Mouse (Mus musculus): ENCODE data around the gene Xrcc4.

Gene Xrcc4

GRCm38 (mm10) chr13:89929477-89929876 is 159.9 kb downstream of the Xrcc4 start:
- peak; percentile 42 for DNase-seq

- no peak for DNase-seq
These were observed 170.5 kb downstream of the Xrcc4 start for GRCm38 (mm10) chr13:89918814-89919481.

- no peak for DNase-seq
These were observed 175.1 kb downstream of the Xrcc4 start for GRCm38 (mm10) chr13:89914332-89914731.

- DNase-seq = no peak
These were observed 175.5 kb downstream of the Xrcc4 start for GRCm38 (mm10) chr13:89913891-89914290.

- no peak for DNase-seq
These were observed 183.3 kb downstream of the Xrcc4 start for GRCm38 (mm10) chr13:89906120-89906519.

- DNase-seq = no peak
These were observed 190.3 kb downstream of the Xrcc4 start for GRCm38 (mm10) chr13:89899066-89899465.

GRCm38 (mm10) chr13:89892140-89892539 is 197.3 kb downstream of the Xrcc4 start:
- DNase-seq = no peak

GRCm38 (mm10) chr13:89890159-89890558 is 199.2 kb downstream of the Xrcc4 start:
- DNase-seq = no peak

- DNase-seq = no peak
These were observed 200.3 kb downstream of the Xrcc4 start for GRCm38 (mm10) chr13:89889074-89889473.

GRCm38 (mm10) chr13:89883523-89883922 is 205.9 kb downstream of the Xrcc4 start:
- DNase-seq = no peak

GRCm38 (mm10) chr13:89881281-89881680 is 208.1 kb downstream of the Xrcc4 start:
- no peak for DNase-seq

GRCm38 (mm10) chr13:89878832-89879468 is 210.5 kb downstream of the Xrcc4 start:
- no peak for DNase-seq

- DNase-seq = no peak
These were observed 213.9 kb downstream of the Xrcc4 start for GRCm38 (mm10) chr13:89875499-89875898.

- DNase-seq = no peak
These were observed 216.7 kb downstream of the Xrcc4 start for GRCm38 (mm10) chr13:89872725-89873124.

- no peak for DNase-seq
These were observed 235.3 kb downstream of the Xrcc4 start for GRCm38 (mm10) chr13:89854139-89854538.

GRCm38 (mm10) chr13:89850746-89851145 is 238.7 kb downstream of the Xrcc4 start:
- no peak for DNase-seq

GRCm38 (mm10) chr13:89849955-89850354 is 239.5 kb downstream of the Xrcc4 start:
- no peak for DNase-seq

- DNase-seq = no peak
These were observed 250.8 kb downstream of the Xrcc4 start for GRCm38 (mm10) chr13:89838635-89839034.

GRCm38 (mm10) chr13:89834485-89834884 is 254.9 kb downstream of the Xrcc4 start:
- DNase-seq = no peak

GRCm38 (mm10) chr13:89833053-89833670 is 256.2 kb downstream of the Xrcc4 start:
- no peak for DNase-seq

- DNase-seq = no peak
These were observed 260.9 kb downstream of the Xrcc4 start for GRCm38 (mm10) chr13:89828429-89828970.

- DNase-seq = no peak
These were observed 261.6 kb downstream of the Xrcc4 start for GRCm38 (mm10) chr13:89827838-89828237.

GRCm38 (mm10) chr13:89814543-89814942 is 274.9 kb downstream of the Xrcc4 start:
- DNase-seq = no peak

- no peak for DNase-seq
These were observed 277.2 kb downstream of the Xrcc4 start for GRCm38 (mm10) chr13:89812169-89812568.

Measured in kidney, adult 11 months (tissue).